Mouse (Mus musculus) mouse embryonic stem cell (cell line): ENCODE measurements around the gene Adamtsl1.

Experiments used
- in situ Hi-C, 2 experiments: fragments of 300-500 bp; cut with MboI; formaldehyde crosslinking; loops; 1 replicate in 1 of 2; 3 replicates in 1 of 2; pipeline ENCODE4 v1.14.3; 2019 to 2020; ENCODE audit warnings: low sequenced_read_pairs in 2 of 2, low pct_unique_long_range_greater_than_20kb in 1 of 2, mixed read lengths in 1 of 2; ENCODE audit not compliant: unreplicated experiment in 1 of 2

Adamtsl1 gene

DNA sequence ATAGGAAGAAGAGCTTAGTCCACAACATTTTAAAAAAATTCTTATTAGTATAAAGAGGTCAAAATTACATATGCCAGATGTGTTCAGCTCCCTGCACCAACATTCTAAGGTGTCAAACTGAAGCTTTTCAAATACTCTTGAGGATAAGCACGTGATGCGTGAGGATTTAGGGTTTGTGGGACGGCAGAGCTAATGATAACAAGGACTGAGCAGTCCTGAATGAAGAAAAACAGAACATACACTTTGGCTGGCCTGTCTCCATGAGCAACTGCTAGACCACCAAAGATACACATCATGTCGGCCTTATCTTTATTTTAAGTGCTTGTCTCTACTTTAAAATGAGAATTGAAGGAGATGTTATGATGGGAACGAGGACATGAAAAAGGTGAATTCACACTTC, 710.9 kb downstream of the Adamtsl1 start:
- in situ Hi-C loops = no loop called here

DNA sequence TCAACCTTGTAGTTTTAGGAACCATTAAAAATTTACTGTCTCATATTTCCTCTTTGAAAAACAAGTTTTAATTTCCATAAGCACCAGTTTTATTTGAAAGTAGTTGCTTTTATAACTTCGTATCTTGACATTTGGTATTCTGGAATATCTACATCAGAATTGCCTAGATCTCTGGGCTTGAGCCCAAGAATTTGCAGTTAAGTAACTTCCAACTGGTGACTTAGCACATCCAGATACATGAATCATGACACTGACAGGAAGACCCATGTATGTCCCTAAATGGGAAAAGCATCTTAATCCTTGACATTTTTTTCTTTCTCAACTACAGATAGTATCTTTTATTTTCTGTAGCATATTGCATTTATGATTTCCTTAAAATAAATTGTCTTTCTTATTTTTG, 713.1 kb downstream of the Adamtsl1 start:
- in situ Hi-C loops = no loop called here

DNA sequence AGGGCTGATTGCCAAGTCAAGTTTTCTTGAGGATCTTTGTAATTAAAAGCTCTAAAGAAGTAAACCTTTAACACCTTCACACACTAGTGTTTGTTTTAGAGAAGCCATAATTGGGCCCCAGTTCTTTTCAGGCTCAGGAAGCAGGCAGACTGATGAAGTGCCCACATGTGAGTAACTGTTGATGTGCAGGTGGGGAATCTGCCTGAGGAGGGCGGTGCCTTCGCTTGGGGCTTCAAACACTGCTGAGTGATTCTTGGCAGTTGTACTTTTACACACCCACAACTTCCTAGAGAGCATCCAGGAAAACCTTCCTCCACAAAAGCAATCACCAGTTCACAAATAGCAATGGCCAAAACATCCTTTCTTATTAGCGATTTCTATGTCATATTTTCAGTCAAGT, 719.2 kb downstream of the Adamtsl1 start:
- in situ Hi-C loops = no loop called here

DNA sequence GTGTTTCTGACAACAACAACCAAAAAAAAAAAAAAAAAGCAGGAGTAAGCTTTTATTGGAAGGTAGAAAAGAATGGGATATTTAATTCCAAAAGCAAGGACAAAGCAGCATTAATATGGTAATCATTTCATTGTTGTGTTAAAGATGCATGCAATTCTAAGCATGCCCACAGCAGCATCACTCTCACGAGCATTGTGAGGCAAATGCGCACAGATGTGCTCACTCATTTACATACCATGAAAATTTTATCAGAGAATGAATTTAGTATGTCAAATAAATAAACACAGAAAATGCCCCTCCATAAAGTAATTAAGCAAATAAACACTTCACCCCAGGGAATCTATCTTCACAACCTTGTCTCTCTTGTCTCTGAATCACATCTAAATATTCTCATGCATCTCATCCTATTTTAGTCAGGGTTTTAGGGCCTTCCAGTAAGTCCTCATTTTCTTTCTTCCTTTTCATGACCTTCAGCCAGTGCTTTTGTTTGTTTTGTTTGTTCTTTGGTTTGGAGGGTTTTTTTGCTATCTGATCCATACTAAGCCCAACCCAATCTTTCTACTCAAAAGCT, 728.0 kb downstream of the Adamtsl1 start:
- in situ Hi-C loops = no loop called here

DNA sequence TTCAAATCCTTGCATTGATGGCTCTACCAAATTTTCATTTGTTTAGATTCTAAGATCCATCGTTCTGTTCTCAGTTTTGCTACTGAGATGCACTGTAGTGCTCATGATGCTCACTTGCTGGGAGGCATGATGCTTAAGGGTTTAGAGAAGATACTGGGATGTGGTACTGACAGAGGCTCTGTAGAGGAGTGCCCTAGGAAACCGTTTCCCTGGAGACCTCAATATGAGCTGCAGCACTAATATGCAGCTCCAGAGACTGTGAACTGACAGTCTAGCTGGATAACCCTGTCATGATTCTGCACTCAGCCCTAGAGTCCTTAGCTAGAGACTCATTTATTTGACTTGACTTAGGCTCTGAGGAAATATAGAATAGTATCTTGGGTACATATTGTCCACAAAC, 756.1 kb downstream of the Adamtsl1 start:
- in situ Hi-C loops = no loop called here

DNA sequence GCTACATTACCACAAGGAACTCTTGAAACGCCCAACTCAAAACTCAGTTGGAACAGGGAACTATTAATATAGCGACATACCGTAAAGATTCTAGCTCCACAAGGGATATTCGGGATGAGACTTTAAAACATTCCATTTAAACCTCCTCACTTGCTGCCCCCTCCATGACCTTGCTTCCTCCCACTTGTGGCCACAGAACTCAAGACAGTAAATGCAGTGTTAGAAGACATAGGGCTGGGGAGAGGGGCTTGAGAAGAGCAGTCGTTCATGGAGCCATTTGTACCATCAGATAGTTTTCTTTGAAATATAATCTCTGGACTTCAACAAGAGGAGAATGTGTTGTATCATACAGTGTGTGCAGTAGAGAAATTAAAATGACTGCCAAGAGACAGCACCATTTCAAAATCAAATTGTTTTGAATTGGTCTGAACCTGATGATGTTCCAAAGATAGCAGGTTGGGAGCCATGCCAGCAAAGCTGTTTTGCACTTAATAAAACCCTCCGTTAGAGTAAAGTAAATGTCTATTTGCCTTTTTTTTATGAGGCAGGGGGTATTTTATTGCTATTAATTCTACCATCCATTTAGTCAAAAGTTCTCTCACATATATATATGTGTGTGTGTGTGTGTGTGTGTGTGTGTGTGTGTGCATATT, 759.9 kb downstream of the Adamtsl1 start:
- in situ Hi-C loops = no loop called here

DNA sequence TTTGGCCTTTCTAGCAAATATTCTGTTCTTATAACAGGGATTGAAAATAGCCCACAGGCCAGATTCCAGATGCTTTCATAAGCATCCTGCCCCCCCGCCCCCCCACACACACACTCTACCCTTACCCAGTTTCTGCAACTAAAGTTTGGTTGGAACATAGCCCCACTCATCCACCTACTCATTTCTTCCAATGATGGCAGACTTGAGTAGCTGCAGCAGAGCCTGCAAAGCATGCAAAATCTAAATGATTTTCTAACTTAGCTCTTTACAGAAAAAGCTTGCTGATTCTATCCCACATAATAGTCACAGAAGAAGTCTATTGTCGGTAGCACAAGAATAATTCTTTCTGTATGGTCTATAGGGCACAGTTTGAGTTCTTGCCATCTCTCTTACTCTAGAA, 760.7 kb downstream of the Adamtsl1 start:
- in situ Hi-C loops = no loop called here

DNA sequence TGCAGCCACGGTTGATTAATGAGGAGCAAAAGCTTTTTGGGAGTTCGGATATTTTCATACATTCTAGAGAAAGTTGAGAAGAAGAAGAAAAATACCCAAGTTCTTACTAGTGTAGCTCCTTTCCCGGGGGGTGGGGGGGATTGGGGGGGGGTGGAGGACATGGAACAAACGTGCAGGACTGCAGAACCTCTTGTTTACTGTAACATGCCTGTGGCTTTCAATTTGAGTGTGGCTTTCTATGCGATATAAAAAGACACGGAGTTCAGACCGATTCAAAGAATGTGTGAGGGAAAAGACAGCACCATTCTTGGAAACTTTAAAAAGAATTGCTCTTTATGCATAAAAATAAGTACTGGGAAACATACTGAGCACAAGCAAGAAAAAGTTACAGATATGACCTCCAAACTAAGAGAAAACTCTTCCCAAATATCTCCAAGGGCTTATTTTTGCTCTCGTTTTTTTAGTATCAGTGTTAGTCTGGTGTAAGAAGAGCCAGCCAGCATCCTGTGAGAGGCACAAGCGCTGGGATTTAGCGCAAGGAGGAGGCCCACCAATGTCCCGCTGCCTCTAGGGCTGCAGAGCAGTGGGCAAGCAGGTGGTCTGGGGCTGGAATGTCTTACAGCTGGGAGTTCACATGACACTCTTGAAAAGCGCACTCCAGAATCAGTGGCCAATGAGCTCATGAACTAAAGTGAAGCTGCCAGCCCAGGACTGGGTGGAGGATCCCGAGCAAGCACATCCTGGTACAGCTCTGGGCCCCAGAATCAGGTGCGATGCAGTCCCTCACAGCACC, 762.2 kb downstream of the Adamtsl1 start:
- in situ Hi-C loops = no loop called here

DNA sequence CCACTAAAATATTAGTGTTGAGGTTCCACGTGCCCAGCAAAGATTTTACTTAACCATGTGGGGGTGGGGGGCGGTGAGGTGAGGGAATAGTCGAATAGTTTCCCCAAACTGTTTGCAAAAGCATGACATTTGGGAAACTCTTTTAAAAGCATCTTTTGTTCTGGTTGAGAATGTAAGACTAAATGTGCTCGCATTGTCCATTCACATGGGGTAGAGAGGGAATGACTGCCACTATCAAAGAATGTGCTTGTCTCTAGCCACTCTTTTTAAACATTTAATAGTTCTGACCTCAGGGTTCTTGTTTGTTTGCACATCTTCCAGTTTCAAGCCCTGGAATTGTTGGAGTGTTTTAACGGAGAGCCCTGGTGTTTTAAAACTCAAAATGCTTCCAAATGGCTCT, 764.6 kb downstream of the Adamtsl1 start:
- in situ Hi-C loops = no loop called here

DNA sequence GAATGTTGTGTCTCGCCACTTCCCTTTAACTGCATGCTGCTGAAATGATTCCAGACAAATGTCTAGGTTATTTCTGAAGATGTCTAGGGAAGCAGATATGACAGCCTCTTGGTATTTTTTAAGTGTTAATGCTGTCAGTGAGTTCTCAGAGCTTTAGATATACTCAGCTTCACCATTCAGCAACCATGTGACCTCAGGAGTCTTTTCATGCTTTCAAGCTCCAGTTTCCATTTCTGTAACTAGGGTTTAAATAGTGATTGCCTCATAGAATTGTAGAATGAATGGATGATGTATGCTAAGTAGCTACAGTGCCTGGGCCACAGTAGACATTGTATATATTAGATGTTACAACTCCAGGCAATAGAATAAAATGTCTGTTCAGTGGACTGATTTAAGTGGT, 772.6 kb downstream of the Adamtsl1 start:
- in situ Hi-C loops = no loop called here

DNA sequence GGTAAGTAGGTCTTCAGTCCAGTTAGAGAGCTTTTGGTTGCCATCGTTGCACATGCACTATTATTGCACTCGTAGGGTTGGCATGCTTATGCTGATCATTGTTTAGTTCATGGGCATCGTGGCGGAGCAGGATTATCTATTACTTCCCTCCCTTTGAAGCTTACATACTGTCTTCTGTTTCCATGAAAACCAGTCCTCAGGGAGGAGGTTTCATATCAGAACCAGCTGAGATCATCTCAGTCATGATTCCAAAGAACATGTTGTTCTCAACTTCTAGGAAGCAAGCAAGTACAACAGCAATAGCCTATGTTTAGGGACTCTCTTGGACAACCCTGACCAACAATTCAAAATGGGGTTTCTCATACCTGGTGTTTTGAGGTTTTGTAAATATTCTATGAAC, 774.3 kb downstream of the Adamtsl1 start:
- in situ Hi-C loops = no loop called here

DNA sequence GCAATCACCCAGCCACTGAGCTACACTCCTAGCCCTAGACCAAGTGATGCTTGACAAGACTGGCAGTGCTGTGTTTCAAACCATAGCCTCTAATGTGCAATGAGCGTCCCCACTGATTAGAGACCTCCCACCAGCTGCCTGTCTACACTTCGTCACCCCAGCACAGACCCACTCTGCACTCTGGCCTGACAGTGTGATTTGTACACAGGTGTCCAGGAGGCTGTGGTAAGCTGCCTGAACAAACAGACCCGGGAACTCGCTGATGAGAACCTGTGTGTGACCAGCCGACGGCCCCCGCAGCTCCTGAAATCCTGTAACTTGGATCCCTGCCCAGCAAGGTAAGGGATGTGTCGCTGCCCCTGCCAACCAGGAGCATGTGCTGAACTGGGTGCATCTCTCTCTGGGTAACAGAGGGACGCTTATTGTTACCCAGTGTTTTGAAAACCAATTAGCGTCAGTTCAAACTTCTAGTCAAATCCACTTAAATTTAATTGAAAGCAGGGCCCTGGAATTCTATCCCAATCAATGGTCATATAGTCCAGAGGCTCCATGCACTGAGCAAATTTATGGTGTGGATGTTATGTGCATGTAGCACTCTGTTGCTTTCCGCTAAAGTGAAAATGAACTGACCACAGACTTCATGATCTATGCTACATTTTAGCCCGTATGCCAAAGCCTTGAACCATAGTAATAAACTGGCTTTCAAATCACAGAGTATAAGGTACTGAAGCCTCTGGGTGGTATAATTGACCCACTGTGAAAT, 775.7 kb downstream of the Adamtsl1 start:
- in situ Hi-C loops = no loop called here

DNA sequence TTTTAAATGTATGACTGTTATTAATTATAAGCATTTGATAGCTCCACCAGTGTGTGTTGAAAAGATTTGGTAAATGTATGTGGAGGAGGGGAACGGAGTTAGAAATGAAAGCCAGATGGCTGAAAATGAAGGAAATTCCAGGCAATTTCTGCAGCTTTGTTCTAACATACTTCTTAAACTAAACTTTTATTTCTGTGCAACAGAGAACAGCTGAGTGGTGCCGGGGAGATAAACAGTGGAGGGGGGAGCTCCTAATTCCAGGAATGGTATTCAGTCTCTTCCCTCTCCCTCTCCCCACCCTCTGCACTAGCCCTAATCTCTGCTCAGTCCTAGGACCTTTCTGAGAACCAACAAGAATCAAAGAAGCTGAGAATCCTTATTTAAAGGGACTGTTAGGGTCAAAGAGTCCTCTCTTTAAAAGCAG, 780.9 kb downstream of the Adamtsl1 start:
- in situ Hi-C loops = no loop called here

DNA sequence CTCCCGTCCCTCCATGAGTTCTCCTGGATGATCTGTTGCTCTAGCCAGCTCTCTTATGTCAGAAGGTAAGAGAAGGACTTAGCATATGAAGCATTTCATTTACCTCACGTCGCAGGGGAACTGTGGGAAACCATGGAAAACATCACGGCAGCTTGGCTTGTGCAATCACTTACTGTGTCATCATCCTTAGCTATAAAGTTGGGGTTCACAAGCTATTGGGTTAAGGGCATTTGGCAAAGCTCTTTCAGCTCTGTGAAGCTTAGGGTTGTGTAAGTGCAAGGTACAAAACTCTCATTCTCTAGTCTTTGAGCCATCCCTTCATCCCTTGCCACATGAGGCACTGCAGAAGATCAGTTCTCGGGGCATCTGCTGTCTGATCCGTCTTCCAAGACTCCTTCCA, 787.5 kb downstream of the Adamtsl1 start:
- in situ Hi-C loops = no loop called here

DNA sequence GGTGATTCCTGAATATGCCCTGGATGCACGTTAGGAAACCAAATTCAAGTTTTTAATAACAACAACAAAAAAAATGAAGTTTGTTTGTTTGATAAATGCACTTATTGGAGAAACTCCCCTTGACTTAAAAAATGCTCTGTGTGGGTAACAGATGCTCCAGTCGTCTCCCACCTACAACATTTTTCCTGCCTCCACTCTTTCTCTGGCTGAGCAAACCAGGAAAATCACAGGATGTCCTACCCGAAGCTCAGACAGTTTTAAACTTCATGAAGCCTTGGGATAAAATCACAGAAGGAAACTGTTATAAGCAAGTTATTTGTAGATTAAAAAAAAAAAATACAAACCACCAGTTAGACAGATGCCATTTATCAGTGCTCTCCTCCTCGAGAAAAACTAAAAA, 788.1 kb downstream of the Adamtsl1 start:
- in situ Hi-C loops = no loop called here

DNA sequence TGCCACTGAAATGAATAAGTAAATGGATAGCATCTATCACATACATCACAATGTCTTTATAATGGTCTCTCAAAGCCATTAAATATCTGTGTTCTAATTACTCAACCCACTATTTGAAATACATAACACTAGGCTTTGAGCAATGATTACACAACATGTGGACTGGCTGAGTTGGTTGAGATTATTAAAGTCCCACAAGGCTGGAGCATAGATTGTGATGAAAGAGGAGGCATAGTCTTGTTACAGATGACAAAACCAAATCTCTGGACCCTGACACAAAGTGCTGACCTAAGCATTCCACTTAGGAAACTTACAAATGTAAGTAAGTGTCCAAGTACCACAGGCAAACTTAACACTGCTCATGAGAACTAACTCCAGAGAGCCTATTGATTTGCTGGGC, 792.8 kb downstream of the Adamtsl1 start:
- in situ Hi-C loops = no loop called here

DNA sequence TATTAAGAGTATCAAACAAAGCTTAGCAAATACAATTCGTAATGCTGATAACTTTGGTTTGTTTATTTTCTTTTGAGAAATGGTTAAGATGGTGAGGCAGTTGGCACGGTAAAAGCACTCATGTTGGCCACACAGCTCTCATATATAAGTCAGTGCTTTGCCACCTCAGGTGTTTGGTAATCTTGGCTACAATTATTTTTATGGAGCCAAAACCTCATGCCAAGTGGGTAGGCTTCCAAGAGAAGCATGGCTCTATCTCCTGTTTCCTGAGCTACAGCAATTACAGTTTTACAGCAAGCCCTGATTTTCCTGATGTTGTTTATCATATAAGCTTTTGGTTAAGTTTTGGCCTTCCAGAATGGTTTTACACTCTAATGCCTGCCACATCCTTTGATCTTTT, 795.2 kb downstream of the Adamtsl1 start:
- in situ Hi-C loops = no loop called here

DNA sequence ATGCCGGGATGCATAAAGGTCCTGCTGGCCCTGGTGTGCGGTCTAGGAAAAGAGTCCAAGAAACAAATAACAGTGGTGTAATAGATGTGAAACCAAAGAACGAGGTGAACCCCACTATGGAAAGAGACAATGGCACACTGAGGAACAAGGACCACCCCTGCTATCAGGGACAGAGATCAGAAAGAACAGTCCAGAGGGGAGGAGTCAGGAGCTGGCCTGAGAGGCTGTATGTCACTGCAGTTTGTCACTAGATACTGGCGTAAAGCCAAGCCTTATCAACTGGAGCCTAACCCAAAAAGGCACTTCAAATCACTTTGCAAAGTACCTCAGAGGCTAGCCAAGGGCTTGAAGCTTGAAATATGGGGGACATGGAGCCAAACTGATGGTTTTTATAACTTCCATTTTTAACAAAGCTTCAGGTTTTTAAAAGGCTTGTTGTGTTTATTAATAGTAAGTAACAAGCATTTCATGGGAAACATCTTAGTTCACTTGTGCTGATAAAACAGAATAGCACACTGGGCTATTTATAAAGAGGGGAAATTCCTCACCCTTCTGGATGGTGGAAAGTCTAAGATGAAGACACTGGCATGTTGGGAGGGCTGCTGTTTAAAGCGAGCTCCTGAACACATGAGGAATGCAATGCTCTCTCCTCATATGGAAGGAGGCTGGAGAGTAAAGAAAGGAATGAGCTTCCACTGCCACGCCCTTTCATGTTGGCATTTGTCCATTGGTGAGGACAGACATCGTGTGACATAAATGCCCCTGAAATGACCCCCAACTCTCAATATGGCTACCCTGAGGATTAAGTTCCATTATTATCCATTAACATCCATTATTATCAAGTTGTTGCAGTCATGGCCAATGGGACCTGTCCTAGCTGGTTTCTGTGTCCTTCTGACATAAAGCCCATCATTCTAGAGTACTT, 797.1 kb downstream of the Adamtsl1 start:
- in situ Hi-C loops = no loop called here
